Mouse (Mus musculus) bone marrow, adult 2 months (tissue): ENCODE measurements around the gene Sec24b. TPM values are rescaled to one million over a fixed set of nuclear protein-coding genes. Genes with fewer than 3 reads are reported as not detected.

Source experiments
- H3K27ac ChIP-seq: fragments of 200-500 bp; 2 replicates; pipeline ENCODE4 v1.5.1; 2012; ENCODE audit warnings: low read depth, mild to moderate bottlenecking, control low read depth, inconsistent platforms, low read length; ENCODE audit not compliant: control insufficient read depth, poor library complexity, insufficient read depth
- H3K4me1 ChIP-seq: fragments of 200-500 bp; 2 replicates; pipeline ENCODE4 v1.6.1; 2011; ENCODE audit warnings: low read length; ENCODE audit not compliant: control insufficient read depth, insufficient read depth
- H3K4me3 ChIP-seq: fragments of 200-500 bp; replicated peaks from 2 replicates; pipeline ENCODE3; 2011; ENCODE audit warnings: mild to moderate bottlenecking, low read depth, low read length, control low read depth; ENCODE audit not compliant: control insufficient read depth
- CTCF ChIP-seq: fragments of 200-500 bp; IDR thresholded peaks from 2 replicates; pipeline ENCODE4 v1.5.1; 2011; ENCODE audit warnings: low read length, control low read depth; ENCODE audit not compliant: control insufficient read depth, insufficient read depth
- POLR2A ChIP-seq: fragments of 200-500 bp; IDR thresholded peaks from 2 replicates; pipeline ENCODE4 v1.6.1; 2011; ENCODE audit warnings: low read depth, mild to moderate bottlenecking, control low read depth, low read length, borderline replicate concordance; ENCODE audit not compliant: control insufficient read depth
- WGBS: fragments of 180-500 bp; shearing (Covaris S2); methylation state at CpG from one replicate; pipeline ENCODE4 v1.1.7; 2018; 5-methylcytosine and 5-hydroxymethylcytosine counted together
- polyA plus RNA-seq: library from polyadenylated mRNA; stranded (reverse); fragments of >200 nt; gene quantifications from 2 replicates; pipeline ENCODE4 v1.2.4, GENCODE M21; 2011; ENCODE audit warnings: low replicate concordance; ENCODE audit not compliant: missing spikeins, insufficient read depth, insufficient read length

Sec24b gene
- polyA plus RNA-seq, 1 experiment, result 46.9 TPM

DNA sequence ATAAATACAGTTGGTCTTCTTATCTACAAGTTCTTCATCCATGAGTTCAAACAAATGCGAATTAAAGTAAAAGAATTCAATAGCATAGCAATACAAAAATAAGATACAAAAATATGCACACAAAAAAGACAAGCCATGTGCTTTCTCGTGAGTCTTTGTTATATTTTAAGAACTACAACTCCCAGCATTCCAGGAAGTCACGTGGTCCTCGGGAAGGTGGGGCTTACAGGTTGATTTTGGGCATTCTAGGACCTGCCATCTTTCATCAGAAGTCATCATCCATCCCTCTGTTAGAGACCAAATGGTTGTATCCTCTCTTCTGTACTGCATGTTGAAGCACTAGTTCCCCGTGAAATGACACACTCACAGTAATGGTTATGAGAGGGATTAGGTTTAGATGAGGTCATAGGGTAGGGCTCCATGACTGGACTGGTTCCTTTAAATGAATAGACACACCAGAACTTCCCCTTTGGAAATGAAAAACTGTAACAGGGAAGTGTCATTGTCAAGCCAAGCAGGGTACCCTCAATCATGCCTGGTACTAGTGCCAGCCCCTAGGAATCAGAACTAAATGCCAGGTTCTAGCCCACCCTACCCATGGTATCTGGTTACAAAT lies 112.1 kb downstream of the Sec24b start:
- WGBS, result 77% methylated on average over 5 of the region's 5 CpGs
- Histone ChIP-seq H3K4me1 (no peaks in the 10 kb centered on the region; the same call in 1 of the 2 replicates), H3K4me3 (no peak overlapping the region), H3K27ac (no peak overlapping the region)
- TF ChIP-seq POLR2A (no peak), CTCF (no peak)

DNA sequence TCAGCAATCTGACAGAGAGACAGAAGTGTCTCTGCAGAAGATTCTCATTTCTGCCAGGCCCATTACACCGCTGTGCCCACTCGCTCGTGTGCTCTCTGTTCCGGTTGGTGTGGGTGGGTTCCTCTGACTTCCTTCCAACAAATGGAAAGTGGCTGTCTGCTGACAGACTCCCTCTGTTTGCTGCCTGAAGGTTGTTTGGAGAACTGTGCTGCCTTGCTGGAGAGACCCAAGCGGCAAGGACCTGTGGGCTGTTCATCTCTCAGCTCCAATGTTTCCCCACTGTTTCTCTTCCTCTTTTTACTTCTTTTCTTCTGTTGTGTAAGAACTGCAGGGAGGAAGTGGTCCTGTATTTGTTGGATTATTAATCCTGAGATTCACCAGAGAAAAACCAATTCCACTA lies 113.0 kb downstream of the Sec24b start:
- no peaks in the 10 kb centered on the region; the same call in 1 of the 2 replicates for H3K4me1 ChIP-seq
- H3K27ac ChIP-seq, result no peak overlapping the region
- 46% methylated on average over 5 of the region's 5 CpGs for whole genome bisulfite sequencing
- no peak overlapping the region for H3K4me3 ChIP-seq
- no peak for TF ChIP-seq POLR2A
- no peak for TF ChIP-seq CTCF

DNA sequence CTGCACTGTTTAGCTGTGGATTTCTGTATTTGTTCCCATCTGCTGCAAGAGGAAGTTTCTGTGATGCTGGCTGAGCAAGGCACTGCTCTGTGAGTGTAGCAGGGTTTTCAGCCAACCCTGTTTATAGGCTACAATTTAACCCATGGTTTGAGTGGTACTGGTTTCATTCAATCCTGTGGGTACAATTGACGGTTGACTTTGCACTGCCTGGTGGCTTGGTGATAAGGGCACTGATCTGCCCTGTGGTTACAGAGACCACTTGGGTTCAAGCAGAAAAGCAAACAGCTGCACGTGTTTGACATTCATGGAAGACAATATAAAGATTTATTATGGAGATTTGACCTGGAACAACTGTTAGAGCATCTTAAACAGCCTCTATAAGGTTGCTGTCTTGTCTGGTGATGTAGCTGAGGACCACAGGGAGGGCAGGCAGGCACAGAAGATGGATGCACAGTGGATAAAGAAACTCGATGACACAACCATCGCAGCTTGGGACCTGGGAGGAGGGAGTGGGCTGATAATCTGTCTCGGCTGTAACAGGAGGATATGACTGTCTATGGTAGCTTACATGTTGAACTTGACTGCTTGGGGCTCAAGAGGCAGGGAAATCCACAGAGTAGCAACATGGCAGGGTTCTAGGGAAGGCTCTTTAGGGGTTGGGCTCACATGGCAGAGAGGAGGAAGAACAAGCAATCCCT lies 115.0 kb downstream of the Sec24b start:
- whole genome bisulfite sequencing, result 22% methylated on average over 5 of the region's 5 CpGs
- no peak overlapping the region for H3K27ac ChIP-seq
- no peak for TF ChIP-seq CTCF
- no peak for TF ChIP-seq POLR2A
- H3K4me1 ChIP-seq, result no peaks in the 10 kb centered on the region; the same call in 1 of the 2 replicates
- no peak overlapping the region for H3K4me3 ChIP-seq

DNA sequence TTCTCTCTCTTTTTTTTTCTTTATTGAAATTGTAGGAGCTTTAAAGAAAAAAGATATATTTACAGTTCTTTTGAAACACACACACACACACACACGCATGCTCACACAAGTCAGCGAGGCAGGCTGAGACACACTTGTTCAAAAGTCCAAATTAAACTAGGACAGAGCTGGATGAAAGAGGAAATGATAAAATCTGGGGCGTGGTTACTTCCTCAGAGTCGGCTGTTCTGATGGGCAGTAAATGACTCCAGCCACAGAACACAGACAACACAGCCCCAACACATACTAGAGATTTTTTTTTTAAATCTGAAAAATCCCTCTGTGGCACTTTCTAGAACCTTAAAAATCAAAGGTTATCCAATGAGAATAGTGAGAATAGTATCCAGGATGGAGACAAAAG lies 117.5 kb downstream of the Sec24b start:
- no peak for TF ChIP-seq POLR2A
- no peak for TF ChIP-seq CTCF
- H3K4me1 ChIP-seq, result no peaks in the 10 kb centered on the region; the same call in 1 of the 2 replicates
- H3K4me3 ChIP-seq, result no peak overlapping the region
- 13% methylated on average over 4 of the region's 4 CpGs for WGBS
- H3K27ac ChIP-seq, result no peak overlapping the region

DNA sequence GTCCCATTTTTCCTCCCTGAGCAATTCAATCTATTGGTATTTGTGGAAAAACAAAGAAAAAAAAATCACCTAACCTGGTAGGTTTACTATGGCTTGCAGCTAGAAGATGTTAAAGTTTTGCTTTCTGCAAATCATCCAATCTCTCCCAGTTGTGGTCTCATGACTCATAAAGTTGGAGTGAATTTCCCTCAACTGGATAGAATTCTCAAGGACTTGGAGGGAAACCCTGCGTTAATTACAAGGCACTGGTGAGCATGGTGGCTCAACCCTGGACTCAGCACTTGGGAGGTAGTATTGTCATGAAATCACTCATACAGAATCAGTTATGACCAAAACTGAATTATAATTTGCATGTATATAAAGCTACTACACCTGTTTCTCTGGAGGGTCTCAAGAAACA lies 120.1 kb downstream of the Sec24b start:
- no peak overlapping the region for H3K27ac ChIP-seq
- TF ChIP-seq CTCF (no peak), POLR2A (no peak)
- H3K4me1 ChIP-seq, result no peaks in the 10 kb centered on the region; the same call in 1 of the 2 replicates
- H3K4me3 ChIP-seq, result no peak overlapping the region
- 88% methylated on average over 1 of the region's 1 CpGs for WGBS

DNA sequence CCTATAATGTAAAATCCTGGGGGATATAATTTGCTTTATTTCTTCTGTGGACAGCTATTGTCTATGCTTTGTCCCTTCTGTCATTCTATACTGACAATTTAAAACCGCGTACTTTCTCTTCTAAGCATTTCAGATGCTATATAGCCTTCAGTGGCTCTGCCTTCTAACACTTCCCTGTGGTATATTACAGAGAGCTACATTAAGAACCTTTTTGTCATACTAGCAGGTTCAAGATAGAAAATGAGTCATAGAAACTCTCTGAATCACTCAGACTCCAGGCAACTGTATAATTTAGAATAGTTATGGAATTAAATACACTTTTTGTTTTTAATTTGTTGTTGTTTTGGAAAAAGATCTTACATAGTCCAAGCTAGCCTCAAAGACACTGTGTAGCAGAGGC lies 120.6 kb downstream of the Sec24b start:
- WGBS, result 87% methylated on average over 2 of the region's 2 CpGs
- H3K4me1 ChIP-seq, result no peaks in the 10 kb centered on the region; the same call in 1 of the 2 replicates
- no peak for TF ChIP-seq POLR2A
- H3K27ac ChIP-seq, result no peak overlapping the region
- no peak overlapping the region for H3K4me3 ChIP-seq

DNA sequence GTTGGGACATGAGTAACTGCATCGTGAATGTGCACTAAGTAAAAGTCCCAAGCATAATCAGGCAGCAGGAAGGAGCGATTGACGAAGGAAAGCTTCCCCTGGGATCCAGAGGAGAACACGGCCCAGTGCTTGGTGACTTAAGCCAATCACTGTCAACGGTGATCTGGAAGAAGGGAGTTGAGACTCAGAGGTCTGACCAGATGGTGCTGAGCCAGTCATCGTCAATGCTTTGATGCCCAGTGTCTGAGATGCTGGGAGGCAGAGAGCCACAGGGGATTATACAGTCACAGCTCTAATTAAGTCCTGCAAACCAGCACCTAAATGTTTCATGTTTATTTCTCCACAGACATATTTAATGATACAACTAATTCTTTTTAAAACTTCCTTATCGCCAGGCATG lies 122.3 kb downstream of the Sec24b start:
- TF ChIP-seq CTCF, result no peak
- Histone ChIP-seq H3K4me1 (no peaks in the 10 kb centered on the region; the same call in 1 of the 2 replicates), H3K27ac (no peak overlapping the region; the same call in 1 of the 2 replicates), H3K4me3 (no peak overlapping the region)
- WGBS, result 79% methylated on average over 7 of the region's 7 CpGs

DNA sequence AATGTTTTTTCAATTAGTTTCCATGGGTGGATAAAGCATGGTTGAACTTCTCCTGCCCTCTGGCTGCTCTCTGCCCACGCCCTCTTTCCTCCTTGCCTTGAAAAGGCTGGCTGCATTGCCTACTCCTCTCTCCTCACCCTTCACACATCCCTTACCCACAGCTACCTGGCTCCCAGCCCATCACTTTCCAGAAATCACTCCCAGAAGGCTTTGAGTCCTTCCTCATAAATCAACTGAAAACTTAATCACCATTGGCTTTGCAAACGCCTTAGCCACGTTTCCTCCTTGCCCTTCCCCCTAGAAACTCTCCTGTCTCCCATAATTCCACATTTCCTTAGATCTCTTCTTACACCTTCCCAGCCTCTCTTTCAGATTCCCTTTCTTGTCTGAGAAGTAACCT lies 123.5 kb downstream of the Sec24b start:
- WGBS, result 36% methylated on average over 3 of the region's 3 CpGs
- H3K4me1 ChIP-seq, result no peaks in the 10 kb centered on the region; the same call in 1 of the 2 replicates
- H3K27ac ChIP-seq, result no peak overlapping the region
- no peak overlapping the region for H3K4me3 ChIP-seq
- TF ChIP-seq CTCF, result no peak
- TF ChIP-seq POLR2A, result no peak
